Mouse (Mus musculus): ENCODE measurements around the gene Lcn2. TPM values are rescaled to one million over a fixed set of nuclear protein-coding genes. Genes with fewer than 3 reads are reported as not detected.

Lcn2 gene
- total and polyA plus RNA-seq, 2 experiments from 2014 or later = 1.1 to 2.0 TPM

DNA sequence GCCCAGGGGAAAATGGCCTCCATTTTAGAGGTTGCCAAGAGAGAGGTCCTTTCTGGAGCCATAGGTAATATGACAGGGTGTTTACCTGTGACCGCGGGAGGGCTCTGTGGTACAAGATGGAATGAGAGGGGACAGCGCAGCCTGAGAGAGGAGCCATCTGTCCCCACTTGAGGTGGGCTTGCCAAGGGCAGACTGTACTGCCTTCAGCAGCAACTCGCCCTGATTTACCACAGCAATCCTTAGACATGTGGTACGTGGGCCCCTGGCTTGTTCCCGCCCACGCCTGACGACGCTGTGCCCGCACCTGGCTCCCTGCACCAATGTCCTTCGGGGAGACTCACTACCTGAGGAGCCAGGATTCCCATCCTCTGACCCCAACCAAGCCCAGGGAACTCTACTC is 39.7 kb downstream of the Lcn2 start:
- Histone ChIP-seq H3K9me3 (replicated peaks; ENCODE audit: control insufficient read depth, low read length) (no peaks in the 10 kb centered on the region), H3K4me3 (ENCODE audit: low read depth, low read length) (no peak overlapping the region), H3K27ac (ENCODE audit: low read depth) (no peak overlapping the region), H3K36me3 (replicated peaks; ENCODE audit: control insufficient read depth, insufficient read depth, low read length) (no peaks in the 10 kb centered on the region), H3K4me2 (ENCODE audit: low read depth, low read length) (no peak overlapping the region), H3K9ac (replicated peaks; ENCODE audit: low read depth, low read length) (no peak overlapping the region), H3K27me3 (ENCODE audit: control insufficient read depth, insufficient read depth, low read length) (peaks cover 30% of the 10 kb centered on the region), H3K4me1 (ENCODE audit: control insufficient read depth, insufficient read depth) (peaks cover 4% of the 10 kb centered on the region; the same call in 1 of the 2 replicates)
- ATAC-seq (ENCODE audit: insufficient read depth, low read depth) = no peak
- TF ChIP-seq CTCF (IDR thresholded peaks at IDR 0.05; ENCODE audit: low read depth) (no peak), EP300 (IDR thresholded peaks at IDR 0.05; ENCODE audit: low read depth) (no peak)
- DNase-seq (ENCODE audit: low spot score) = no peak
- 78% methylated on average over 11 of the region's 11 CpGs for WGBS

DNA sequence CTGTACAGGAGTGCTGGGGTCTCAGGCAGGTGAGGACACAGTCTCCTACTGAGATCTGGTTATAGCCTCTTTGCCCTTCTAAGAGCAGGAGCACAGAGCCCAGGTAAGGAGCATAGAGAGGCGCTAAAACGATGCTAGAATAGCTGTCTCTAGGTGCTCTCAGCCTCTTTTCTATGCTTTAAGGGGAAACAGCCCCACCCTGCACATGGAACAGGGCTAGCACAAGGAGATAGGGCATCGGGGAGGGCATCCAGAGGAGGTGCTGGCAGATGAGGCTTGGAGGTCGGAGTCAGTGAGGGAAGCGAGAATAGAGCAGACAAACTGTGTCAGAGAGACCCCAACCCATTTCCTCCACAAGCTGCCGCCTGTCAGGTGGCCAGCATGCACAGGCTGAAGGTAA is 41.0 kb downstream of the Lcn2 start:
- Histone ChIP-seq H3K4me2 (ENCODE audit: low read depth, low read length) (no peak overlapping the region), H3K9me3 (replicated peaks; ENCODE audit: control insufficient read depth, low read length) (no peaks in the 10 kb centered on the region), H3K36me3 (replicated peaks; ENCODE audit: control insufficient read depth, insufficient read depth, low read length) (no peaks in the 10 kb centered on the region), H3K4me1 (ENCODE audit: control insufficient read depth, insufficient read depth) (no peaks in the 10 kb centered on the region), H3K4me3 (ENCODE audit: low read depth, low read length) (no peak overlapping the region), H3K27ac (ENCODE audit: low read depth) (no peak overlapping the region), H3K27me3 (ENCODE audit: control insufficient read depth, insufficient read depth, low read length) (peaks cover 22% of the 10 kb centered on the region), H3K9ac (replicated peaks; ENCODE audit: low read depth, low read length) (no peak overlapping the region)
- no peak for DNase-seq (ENCODE audit: low spot score)
- ATAC-seq (ENCODE audit: insufficient read depth, low read depth) = no peak
- WGBS = 61% methylated on average over 6 of the region's 6 CpGs
- TF ChIP-seq CTCF (IDR thresholded peaks at IDR 0.05; ENCODE audit: low read depth) (no peak), EP300 (IDR thresholded peaks at IDR 0.05; ENCODE audit: low read depth) (no peak)

DNA sequence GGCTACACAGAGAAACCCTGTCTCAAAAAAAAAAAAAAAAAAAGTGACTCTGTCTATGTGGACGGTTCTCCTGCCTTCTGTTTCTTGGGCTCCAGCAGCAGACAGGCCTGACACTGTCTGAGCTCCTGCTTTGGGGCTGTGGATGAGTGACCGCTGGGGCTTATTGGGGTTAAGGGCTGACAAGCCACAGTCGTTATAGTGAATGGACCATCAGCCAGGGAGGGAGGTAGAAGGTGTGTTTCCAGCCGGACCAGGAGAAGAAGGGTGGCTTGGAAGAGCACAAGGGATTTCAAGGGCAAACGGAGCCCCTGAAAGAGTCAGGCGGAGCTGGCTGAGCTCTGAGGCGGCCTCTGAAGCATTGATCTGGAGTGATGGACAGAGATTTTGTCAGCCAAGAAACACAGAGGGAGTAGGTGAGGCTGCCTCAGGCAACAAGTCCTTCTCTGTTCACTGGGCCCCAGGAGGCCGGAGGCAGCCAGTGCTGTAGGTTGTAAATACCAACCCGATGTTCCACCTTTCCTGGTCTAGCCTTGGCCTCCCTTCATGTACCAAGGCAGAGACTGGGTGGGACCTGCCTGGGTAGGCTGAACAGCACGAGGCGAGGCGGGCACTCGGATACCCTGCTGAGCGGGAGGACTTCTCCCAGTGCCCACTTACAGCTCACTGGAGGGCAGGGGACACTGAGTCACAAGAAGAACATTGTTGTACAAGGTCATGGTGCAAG is 43.3 kb downstream of the Lcn2 start:
- ATAC-seq (ENCODE audit: insufficient read depth, low read depth) = no peak
- Histone ChIP-seq H3K36me3 (replicated peaks; ENCODE audit: control insufficient read depth, insufficient read depth, low read length) (no peaks in the 10 kb centered on the region), H3K4me2 (ENCODE audit: low read depth, low read length) (no peak overlapping the region), H3K27ac (ENCODE audit: low read depth) (no peak overlapping the region), H3K27me3 (ENCODE audit: control insufficient read depth, insufficient read depth, low read length) (0 out of 2 replicates have a peak, but pooled peaks cover 8% of the 10 kb centered on the region), H3K4me3 (ENCODE audit: low read depth, low read length) (no peak overlapping the region), H3K9me3 (replicated peaks; ENCODE audit: control insufficient read depth, low read length) (no peaks in the 10 kb centered on the region), H3K4me1 (ENCODE audit: control insufficient read depth, insufficient read depth) (no peaks in the 10 kb centered on the region), H3K9ac (replicated peaks; ENCODE audit: low read depth, low read length) (no peak overlapping the region)
- no peak for DNase-seq (ENCODE audit: low spot score)
- WGBS = 69% methylated on average over 14 of the region's 14 CpGs
- no peak for TF ChIP-seq CTCF (IDR thresholded peaks at IDR 0.05; ENCODE audit: low read depth)
- no peak for TF ChIP-seq EP300 (IDR thresholded peaks at IDR 0.05; ENCODE audit: low read depth)

DNA sequence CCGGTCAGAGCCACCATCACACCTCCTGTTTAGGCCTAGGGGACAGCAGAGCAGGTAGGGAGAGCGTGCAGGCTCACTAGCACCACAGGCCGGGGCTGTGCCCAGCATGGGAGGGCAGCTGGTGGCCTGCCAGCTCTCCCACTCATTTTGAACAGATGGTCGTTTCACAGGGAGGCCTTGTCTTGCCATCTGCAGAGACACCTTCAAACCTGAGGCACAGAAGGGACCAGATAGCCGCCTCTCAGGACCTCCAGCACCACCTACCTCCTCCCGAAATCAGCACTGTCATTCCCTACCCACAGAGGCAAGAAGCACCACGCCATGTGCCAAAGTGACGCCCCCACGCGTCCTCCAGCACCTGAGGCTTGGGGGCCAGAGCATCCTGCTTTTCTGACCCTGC is 44.0 kb downstream of the Lcn2 start:
- TF ChIP-seq EP300 (IDR thresholded peaks at IDR 0.05; ENCODE audit: low read depth) = no peak
- TF ChIP-seq CTCF (IDR thresholded peaks at IDR 0.05; ENCODE audit: low read depth) = no peak
- H3K4me2 ChIP-seq (ENCODE audit: low read depth, low read length) = no peak overlapping the region
- H3K27ac ChIP-seq (ENCODE audit: low read depth) = no peak overlapping the region
- DNase-seq (ENCODE audit: low spot score) (no peak), ATAC-seq (ENCODE audit: insufficient read depth, low read depth) (no peak)
- no peaks in the 10 kb centered on the region for H3K36me3 ChIP-seq (replicated peaks; ENCODE audit: control insufficient read depth, insufficient read depth, low read length)
- 69% methylated on average over 10 of the region's 10 CpGs for WGBS
- H3K27me3 ChIP-seq (ENCODE audit: control insufficient read depth, insufficient read depth, low read length) = 0 out of 2 replicates have a peak, but pooled peaks cover 6% of the 10 kb centered on the region
- H3K4me1 ChIP-seq (ENCODE audit: control insufficient read depth, insufficient read depth) = no peaks in the 10 kb centered on the region
- no peak overlapping the region for H3K4me3 ChIP-seq (ENCODE audit: low read depth, low read length)
- H3K9ac ChIP-seq (replicated peaks; ENCODE audit: low read depth, low read length) = no peak overlapping the region
- no peaks in the 10 kb centered on the region for H3K9me3 ChIP-seq (replicated peaks; ENCODE audit: control insufficient read depth, low read length)

DNA sequence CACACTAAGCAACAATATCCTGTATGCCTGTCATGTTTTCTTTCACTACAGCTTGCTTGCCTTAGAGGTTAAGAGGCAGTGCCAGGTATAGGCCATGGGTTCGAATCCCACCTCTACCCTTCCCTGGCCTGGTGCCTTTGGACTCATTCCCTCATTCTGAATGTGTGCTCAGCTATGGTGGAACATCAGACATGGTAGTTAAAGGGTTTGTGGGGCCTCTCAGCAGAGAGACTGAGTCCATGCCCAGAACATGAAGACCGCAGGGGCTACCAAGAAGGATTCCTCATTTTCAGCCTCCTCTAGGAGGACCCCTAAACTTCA is 44.7 kb downstream of the Lcn2 start:
- no peaks in the 10 kb centered on the region for H3K4me1 ChIP-seq (ENCODE audit: control insufficient read depth, insufficient read depth)
- ATAC-seq (ENCODE audit: insufficient read depth, low read depth) (no peak), DNase-seq (ENCODE audit: low spot score) (no peak)
- H3K9me3 ChIP-seq (replicated peaks; ENCODE audit: control insufficient read depth, low read length) = no peaks in the 10 kb centered on the region
- no peak for TF ChIP-seq EP300 (IDR thresholded peaks at IDR 0.05; ENCODE audit: low read depth)
- TF ChIP-seq CTCF (IDR thresholded peaks at IDR 0.05; ENCODE audit: low read depth) = no peak
- no peak overlapping the region for H3K4me3 ChIP-seq (ENCODE audit: low read depth, low read length)
- H3K27ac ChIP-seq (ENCODE audit: low read depth) = no peak overlapping the region
- H3K36me3 ChIP-seq (replicated peaks; ENCODE audit: control insufficient read depth, insufficient read depth, low read length) = no peaks in the 10 kb centered on the region
- 86% methylated on average over 2 of the region's 2 CpGs for WGBS
- no peak overlapping the region for H3K4me2 ChIP-seq (ENCODE audit: low read depth, low read length)
- no peak overlapping the region for H3K9ac ChIP-seq (replicated peaks; ENCODE audit: low read depth, low read length)
- H3K27me3 ChIP-seq (ENCODE audit: control insufficient read depth, insufficient read depth, low read length) = 0 out of 2 replicates have a peak, but pooled peaks cover 3% of the 10 kb centered on the region
